Mouse (Mus musculus): Measurements from ENCODE around the gene Tpi1. TPM values are rescaled to one million over a fixed set of nuclear protein-coding genes. Genes with fewer than 3 reads are reported as not detected.

Gene Tpi1
- polyA plus RNA-seq, 1 experiment = 181 TPM

DNA sequence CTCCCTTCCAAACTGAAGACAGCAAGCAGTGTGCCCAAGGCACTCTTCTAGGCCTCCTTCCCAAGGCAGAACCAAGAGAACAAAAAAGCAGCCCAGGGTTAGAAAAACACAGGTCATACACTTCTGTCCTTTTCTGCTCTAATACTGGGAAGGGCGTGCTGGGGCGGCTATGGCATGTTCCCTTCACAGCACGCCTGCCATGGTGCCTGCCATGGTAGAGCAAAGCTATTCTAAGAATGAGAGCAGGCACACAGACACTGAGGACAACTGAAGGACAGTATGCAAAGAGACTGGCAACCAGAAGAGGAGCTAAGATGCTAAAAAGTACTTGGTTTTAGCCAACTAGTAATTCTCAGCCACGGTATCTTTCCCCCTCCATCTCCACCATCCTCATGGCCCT lies 8.0 kb upstream of the Tpi1 start:
- peaks cover 62% of the 10 kb centered on the region for H3K36me3 ChIP-seq (ENCODE audit: control insufficient read depth, insufficient read depth, low read length)
- H3K4me1 ChIP-seq (replicated peaks; ENCODE audit: control insufficient read depth, insufficient read depth, low read length) = no peaks in the 10 kb centered on the region
- DNase-seq = no peak
- over 99% methylated on average over 4 of the region's 4 CpGs for WGBS
- H3K27ac ChIP-seq (ENCODE audit: control insufficient read depth, insufficient read depth, low read length) = no peak overlapping the region
- H3K27me3 ChIP-seq (ENCODE audit: control insufficient read depth, insufficient read depth, low read length) = no peaks in the 10 kb centered on the region
- no peak for TF ChIP-seq CTCF (IDR thresholded peaks at IDR 0.05; ENCODE audit: borderline replicate concordance, control insufficient read depth, extremely low read depth, insufficient read depth, low read length, poor library complexity)
- no peak overlapping the region for H3K4me3 ChIP-seq (ENCODE audit: control insufficient read depth, insufficient read depth, low read length)

- Histone ChIP-seq H3K4me3 (ENCODE audit: control insufficient read depth, insufficient read depth, low read length) (no peak overlapping the region), H3K27ac (ENCODE audit: control insufficient read depth, insufficient read depth, low read length) (no peak overlapping the region), H3K4me1 (replicated peaks; ENCODE audit: control insufficient read depth, insufficient read depth, low read length) (no peaks in the 10 kb centered on the region), H3K27me3 (ENCODE audit: control insufficient read depth, insufficient read depth, low read length) (no peaks in the 10 kb centered on the region), H3K36me3 (ENCODE audit: control insufficient read depth, insufficient read depth, low read length) (peaks cover 62% of the 10 kb centered on the region)
- TF ChIP-seq POLR2A (IDR thresholded peaks at IDR 0.05; ENCODE audit: control insufficient read depth, extremely low read depth, insufficient read depth, low read length, poor library complexity) = no peak
- no peak for TF ChIP-seq CTCF (IDR thresholded peaks at IDR 0.05; ENCODE audit: borderline replicate concordance, control insufficient read depth, extremely low read depth, insufficient read depth, low read length, poor library complexity)
- WGBS = 97% methylated on average over 5 of the region's 5 CpGs
- no peak for DNase-seq
Observed at GRCm38 (mm10) chr6:124820891-124821290, 6.8 kb upstream of the Tpi1 start.

DNA sequence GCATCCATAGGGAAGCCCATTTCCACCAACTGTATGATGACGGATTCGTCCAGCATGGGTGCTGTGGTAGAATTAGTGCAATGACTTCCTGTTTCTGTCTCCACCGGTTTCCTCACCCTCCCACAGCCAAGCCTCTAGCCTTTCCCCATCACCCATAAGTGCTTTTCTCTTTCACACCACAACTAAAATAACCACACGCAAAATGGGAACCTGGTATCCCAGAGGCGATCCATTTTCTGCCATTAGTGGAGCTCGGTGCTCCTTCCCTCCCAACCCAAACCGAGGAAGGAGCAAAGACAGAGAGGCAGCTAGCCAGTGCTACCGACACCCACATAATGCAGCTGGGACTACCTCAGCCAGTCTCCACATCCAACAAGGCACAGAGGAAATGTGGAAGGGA lies 3.9 kb upstream of the Tpi1 start:
- peaks cover 9% of the 10 kb centered on the region for H3K4me1 ChIP-seq (replicated peaks; ENCODE audit: control insufficient read depth, insufficient read depth, low read length)
- WGBS = 60% methylated on average over 8 of the region's 8 CpGs
- H3K36me3 ChIP-seq (ENCODE audit: control insufficient read depth, insufficient read depth, low read length) = peaks cover 44% of the 10 kb centered on the region
- H3K27ac ChIP-seq (ENCODE audit: control insufficient read depth, insufficient read depth, low read length) = no peak overlapping the region
- TF ChIP-seq POLR2A (IDR thresholded peaks at IDR 0.05; ENCODE audit: control insufficient read depth, extremely low read depth, insufficient read depth, low read length, poor library complexity) (no peak), CTCF (IDR thresholded peaks at IDR 0.05; ENCODE audit: borderline replicate concordance, control insufficient read depth, extremely low read depth, insufficient read depth, low read length, poor library complexity) (no peak)
- DNase-seq = no peak
- H3K27me3 ChIP-seq (ENCODE audit: control insufficient read depth, insufficient read depth, low read length) = no peaks in the 10 kb centered on the region
- no peak overlapping the region for H3K4me3 ChIP-seq (ENCODE audit: control insufficient read depth, insufficient read depth, low read length)

GRCm38 (mm10) chr6:124817563-124817962 lies 3.5 kb upstream of the Tpi1 start:
- Histone ChIP-seq H3K4me1 (replicated peaks; ENCODE audit: control insufficient read depth, insufficient read depth, low read length) (peaks cover 13% of the 10 kb centered on the region), H3K27ac (ENCODE audit: control insufficient read depth, insufficient read depth, low read length) (no peak overlapping the region), H3K4me3 (ENCODE audit: control insufficient read depth, insufficient read depth, low read length) (no peak overlapping the region), H3K27me3 (ENCODE audit: control insufficient read depth, insufficient read depth, low read length) (no peaks in the 10 kb centered on the region), H3K36me3 (ENCODE audit: control insufficient read depth, insufficient read depth, low read length) (peaks cover 40% of the 10 kb centered on the region)
- WGBS = 97% methylated on average over 8 of the region's 8 CpGs
- DNase-seq = no peak
- no peak for TF ChIP-seq CTCF (IDR thresholded peaks at IDR 0.05; ENCODE audit: borderline replicate concordance, control insufficient read depth, extremely low read depth, insufficient read depth, low read length, poor library complexity)
- no peak for TF ChIP-seq POLR2A (IDR thresholded peaks at IDR 0.05; ENCODE audit: control insufficient read depth, extremely low read depth, insufficient read depth, low read length, poor library complexity)

DNA sequence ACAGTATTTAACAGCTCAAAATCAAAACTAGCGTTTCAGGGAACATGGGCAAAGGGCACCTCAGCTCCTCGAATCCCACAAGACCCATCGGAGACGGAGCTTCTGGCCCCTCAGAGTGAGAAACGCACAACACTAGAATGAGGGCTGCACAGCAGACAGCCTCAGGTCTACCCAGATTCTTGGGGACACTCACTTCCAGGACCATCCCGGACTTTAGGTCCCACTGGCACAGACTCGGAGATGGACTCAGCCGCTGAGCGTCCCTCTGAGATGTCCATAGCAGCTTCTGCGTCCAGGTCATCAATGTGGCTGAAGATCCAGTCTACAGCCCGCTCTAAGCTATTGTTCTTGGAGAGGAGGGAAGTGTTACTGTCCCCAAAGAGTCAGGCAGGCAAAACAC lies 3.0 kb upstream of the Tpi1 start:
- TF ChIP-seq CTCF (IDR thresholded peaks at IDR 0.05; ENCODE audit: borderline replicate concordance, control insufficient read depth, extremely low read depth, insufficient read depth, low read length, poor library complexity) (no peak), POLR2A (IDR thresholded peaks at IDR 0.05; ENCODE audit: control insufficient read depth, extremely low read depth, insufficient read depth, low read length, poor library complexity) (no peak)
- Histone ChIP-seq H3K36me3 (ENCODE audit: control insufficient read depth, insufficient read depth, low read length) (peaks cover 36% of the 10 kb centered on the region), H3K4me3 (ENCODE audit: control insufficient read depth, insufficient read depth, low read length) (no peak overlapping the region), H3K4me1 (replicated peaks; ENCODE audit: control insufficient read depth, insufficient read depth, low read length) (peaks cover 15% of the 10 kb centered on the region), H3K27me3 (ENCODE audit: control insufficient read depth, insufficient read depth, low read length) (no peaks in the 10 kb centered on the region), H3K27ac (ENCODE audit: control insufficient read depth, insufficient read depth, low read length) (no peak overlapping the region)
- 96% methylated on average over 11 of the region's 11 CpGs for WGBS
- no peak for DNase-seq

DNA sequence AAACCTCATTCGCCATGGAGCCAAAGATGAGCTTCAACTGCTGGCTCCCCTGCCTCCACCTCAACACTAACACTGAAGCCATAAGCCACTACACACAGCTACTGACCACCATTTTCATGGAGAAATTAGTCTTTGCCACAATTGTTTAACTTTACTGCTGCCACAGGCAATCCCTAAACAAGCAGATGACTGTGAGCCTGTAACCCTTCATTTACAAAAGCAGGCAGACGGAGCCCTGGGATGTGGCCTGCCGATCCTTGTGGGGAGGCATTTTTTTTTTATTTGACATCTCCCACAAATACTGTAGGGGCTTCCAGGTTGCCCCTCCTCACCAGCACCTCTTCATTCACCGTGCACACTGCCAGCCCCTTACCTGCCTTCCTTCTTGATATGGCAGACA lies 2.5 kb upstream of the Tpi1 start:
- no peak overlapping the region for H3K4me3 ChIP-seq (ENCODE audit: control insufficient read depth, insufficient read depth, low read length)
- H3K36me3 ChIP-seq (ENCODE audit: control insufficient read depth, insufficient read depth, low read length) = peaks cover 31% of the 10 kb centered on the region
- WGBS = 95% methylated on average over 4 of the region's 4 CpGs
- no peaks in the 10 kb centered on the region for H3K27me3 ChIP-seq (ENCODE audit: control insufficient read depth, insufficient read depth, low read length)
- peaks cover 15% of the 10 kb centered on the region for H3K4me1 ChIP-seq (replicated peaks; ENCODE audit: control insufficient read depth, insufficient read depth, low read length)
- no peak for TF ChIP-seq POLR2A (IDR thresholded peaks at IDR 0.05; ENCODE audit: control insufficient read depth, extremely low read depth, insufficient read depth, low read length, poor library complexity)
- TF ChIP-seq CTCF (IDR thresholded peaks at IDR 0.05; ENCODE audit: borderline replicate concordance, control insufficient read depth, extremely low read depth, insufficient read depth, low read length, poor library complexity) = no peak
- no peak for DNase-seq
- H3K27ac ChIP-seq (ENCODE audit: control insufficient read depth, insufficient read depth, low read length) = no peak overlapping the region

All from thymus, adult 2 months (tissue).